Mouse (Mus musculus) bone marrow macrophage, adult 2 months (primary cell): ENCODE data around the gene Mapt.
"Not testable (repeated sequence)": the region's sequence is repeated elsewhere in the genome, so short reads cannot be mapped to it uniquely, and the experiment has no call there.

Experiments used
- CTCF ChIP-seq: IDR thresholded peaks from 2 replicates; pipeline ENCODE4 v1.5.1; 2012; ENCODE audit warnings: low read depth, mild to moderate bottlenecking, low read length, moderate library complexity
- POLR2A ChIP-seq: IDR thresholded peaks from 2 replicates; pipeline ENCODE4 v1.6.1; 2012; ENCODE audit warnings: mild to moderate bottlenecking, low read depth, low read length, borderline replicate concordance

DNA sequence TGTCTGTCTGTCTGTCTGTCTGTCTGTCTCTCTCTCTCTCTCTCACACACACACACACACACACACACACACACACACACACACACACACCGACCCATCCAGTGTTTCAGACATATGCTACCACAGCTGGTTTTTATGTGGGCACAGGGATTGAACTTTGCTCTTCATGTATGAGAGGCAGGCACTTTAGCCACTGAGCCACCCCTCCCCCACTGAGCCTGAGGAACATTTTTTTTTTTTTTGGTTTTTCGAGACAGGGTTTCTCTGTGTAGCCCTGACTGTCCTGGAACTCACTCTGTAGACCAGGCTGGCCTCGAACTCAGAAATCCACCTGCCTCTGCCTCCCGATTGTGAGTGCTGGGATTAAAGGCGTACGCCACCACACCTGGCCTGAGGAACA is 14.3 kb downstream of the Mapt start:
- TF ChIP-seq CTCF, POLR2A: not testable (repeated sequence)
